Mouse (Mus musculus) limb, embryonic 10.5 days (tissue): ENCODE measurements around the gene Ank2. TPM values are rescaled to one million over a fixed set of nuclear protein-coding genes. Genes with fewer than 3 reads are reported as not detected.

ENCODE experiments used
- DNase-seq: peaks from one replicate; pipeline ENCODE4 v3.0.0-alpha.2; 2017; ENCODE audit warnings: low spot score
- H3K27ac ChIP-seq: fragments of 300-500 bp; sonication (generic); 2 replicates; pipeline ENCODE4 v1.5.1; 2016; ENCODE audit warnings: mild to moderate bottlenecking
- H3K27me3 ChIP-seq: fragments of 300-500 bp; sonication (generic); 2 replicates; pipeline ENCODE4 v1.6.1; 2016; ENCODE audit warnings: low read depth, mild to moderate bottlenecking; ENCODE audit not compliant: poor library complexity, severe bottlenecking
- H3K36me3 ChIP-seq: fragments of 300-500 bp; sonication (generic); 2 replicates; pipeline ENCODE4 v1.6.1; 2016; ENCODE audit warnings: mild to moderate bottlenecking, moderate library complexity
- H3K4me1 ChIP-seq: fragments of 300-500 bp; sonication (generic); 2 replicates; pipeline ENCODE4 v1.6.1; 2016
- H3K4me3 ChIP-seq: fragments of 300-500 bp; sonication (generic); 2 replicates; pipeline ENCODE4 v1.5.1; 2016; ENCODE audit warnings: mild to moderate bottlenecking, moderate library complexity
- H3K9me3 ChIP-seq: fragments of 300-500 bp; sonication (generic); replicated peaks from 2 replicates; pipeline ENCODE4 v1.6.1; 2016; ENCODE audit warnings: mild to moderate bottlenecking
- WGBS: fragments of 180-500 bp; shearing (Covaris S2); methylation state at CpG from one replicate; pipeline ENCODE4 v1.1.7; 2016; 5-methylcytosine and 5-hydroxymethylcytosine counted together
- polyA plus RNA-seq: library from polyadenylated mRNA; unstranded; fragments of >200 nt; fragmentation: Nextera tagmentation; extraction: Ambion mirVana; gene quantifications from 2 replicates; pipeline ENCODE4 v1.2.1, GENCODE M21; 2016

Ank2 gene
- 12.1 and 15.3 TPM in 2 replicates for polyA plus RNA-seq

- no peaks in the 10 kb centered on the region for H3K9me3 ChIP-seq
- H3K36me3 ChIP-seq = no peaks in the 10 kb centered on the region
- peak; percentile 63 for DNase-seq
- H3K4me1 ChIP-seq = peaks cover 14% of the 10 kb centered on the region
- peak within 1 kb of the TSS; percentile 65 for H3K4me3 ChIP-seq
- H3K27ac ChIP-seq = peak within 1 kb of the TSS; percentile 69
- H3K27me3 ChIP-seq = peaks cover 43% of the 10 kb centered on the region
- under 1% methylated on average over 58 of the region's 62 CpGs for WGBS
These were observed at the start of gene Ank2 for GRCm38 (mm10) chr3:127498742-127499400. Gene Ank2 (minus strand): TSS chr3:127499350.

- no peak overlapping the region for H3K27ac ChIP-seq
These were observed 48.7 kb upstream of the Ank2 start for GRCm38 (mm10) chr3:127547882-127548281.

DNA sequence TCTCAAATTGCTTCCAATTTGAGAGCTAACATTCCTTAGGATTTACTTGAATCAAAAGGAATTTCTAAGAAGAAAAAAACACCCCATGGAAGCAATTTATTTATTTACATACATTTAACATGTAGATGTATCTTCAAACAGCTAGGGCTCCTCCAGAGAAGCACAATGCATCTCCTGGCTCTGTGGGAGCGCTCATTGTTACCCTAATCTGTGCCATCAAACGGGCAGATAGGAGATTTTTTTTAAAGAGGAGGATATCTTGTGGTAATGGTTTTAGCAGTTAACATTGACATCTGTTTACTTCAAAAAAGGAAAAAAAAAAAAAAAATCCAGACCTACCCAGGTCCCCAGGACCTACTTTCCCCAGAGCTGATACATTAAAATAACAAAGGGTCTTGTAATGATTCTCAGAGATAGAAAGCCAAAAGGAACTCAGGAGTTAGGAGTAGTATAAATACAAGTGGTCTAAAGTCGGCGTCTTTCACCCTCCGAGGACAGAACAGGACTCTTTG, 45.5 kb upstream of the Ank2 start:
- 28% methylated on average over 5 of the region's 5 CpGs for WGBS
- DNase-seq = no peak
- no peak overlapping the region for H3K4me3 ChIP-seq
- H3K9me3 ChIP-seq = no peaks in the 10 kb centered on the region
- no peaks in the 10 kb centered on the region for H3K27me3 ChIP-seq
- no peak overlapping the region for H3K27ac ChIP-seq
- no peaks in the 10 kb centered on the region for H3K4me1 ChIP-seq
- peaks cover 67% of the 10 kb centered on the region for H3K36me3 ChIP-seq

More at GRCm38 (mm10) chr3:127547882-127548281, 48.7 kb upstream of the Ank2 start:
- Histone ChIP-seq H3K4me1 (no peaks in the 10 kb centered on the region), H3K36me3 (peaks cover 42% of the 10 kb centered on the region), H3K27me3 (no peaks in the 10 kb centered on the region), H3K9me3 (no peaks in the 10 kb centered on the region), H3K4me3 (no peak overlapping the region)
- peak; percentile 40 for DNase-seq
- 29% methylated on average over 5 of the region's 5 CpGs for WGBS

DNA sequence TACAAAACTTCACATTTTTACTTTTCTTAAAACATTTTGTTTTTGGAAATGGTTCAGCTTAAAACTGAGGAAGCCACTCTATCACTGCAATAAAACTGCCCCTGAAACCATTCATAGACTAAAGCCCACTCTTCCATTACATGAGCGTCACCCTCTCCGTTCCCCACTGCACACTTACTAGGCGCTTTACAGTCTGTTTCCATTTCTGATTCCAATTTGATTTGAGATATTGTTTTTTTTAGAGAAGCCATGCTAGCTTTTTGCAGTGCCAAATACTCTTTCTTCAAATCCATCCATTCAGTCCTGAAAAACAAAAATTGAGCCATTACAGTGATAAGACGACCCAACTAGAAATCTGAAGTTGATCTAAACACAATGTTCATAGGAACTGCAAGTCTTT, 44.8 kb upstream of the Ank2 start:
- H3K36me3 ChIP-seq = peaks cover 72% of the 10 kb centered on the region
- H3K27ac ChIP-seq = no peak overlapping the region
- H3K4me1 ChIP-seq = no peaks in the 10 kb centered on the region
- 83% methylated on average over 4 of the region's 4 CpGs for WGBS
- no peaks in the 10 kb centered on the region for H3K27me3 ChIP-seq
- no peak overlapping the region for H3K4me3 ChIP-seq
- DNase-seq = no peak
- H3K9me3 ChIP-seq = no peaks in the 10 kb centered on the region

DNA sequence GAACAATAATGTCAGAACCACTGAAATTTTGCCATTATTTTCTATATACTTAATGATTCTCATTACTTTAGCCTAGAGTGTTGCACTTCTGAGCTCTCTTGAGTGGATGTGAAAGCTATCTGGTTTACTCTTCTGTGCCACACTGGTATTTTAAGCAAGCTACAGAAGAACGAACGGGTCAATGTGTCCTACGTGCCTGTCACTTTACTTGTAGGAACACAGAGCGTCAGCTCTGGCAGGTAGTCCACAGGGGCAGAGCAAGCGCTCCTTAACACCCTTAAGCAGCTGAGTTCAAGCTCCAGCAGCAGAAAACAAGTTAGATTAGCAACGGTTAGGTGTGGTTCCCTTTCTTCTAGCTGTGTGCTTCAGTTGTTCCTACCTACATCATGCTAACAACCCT, 40.0 kb upstream of the Ank2 start:
- H3K36me3 ChIP-seq = peaks cover 62% of the 10 kb centered on the region

DNA sequence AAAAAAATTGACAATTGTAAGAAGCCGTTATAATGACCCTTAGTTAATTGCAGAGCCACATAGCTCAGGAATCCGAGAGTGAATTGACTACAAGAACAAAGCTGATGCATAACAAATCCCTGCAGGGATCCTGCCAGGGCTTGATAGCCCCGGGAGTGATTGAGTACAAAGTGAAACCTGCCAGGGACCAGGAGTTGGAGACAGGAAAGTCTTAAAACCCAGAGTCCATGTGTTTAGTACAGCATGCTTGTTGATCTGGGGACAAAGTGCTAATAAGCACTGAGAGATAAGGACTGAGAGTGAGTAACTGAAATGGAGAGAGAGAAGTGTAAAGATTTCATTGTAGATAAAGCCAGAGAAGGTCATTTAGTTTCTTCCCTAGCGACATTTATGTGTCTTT, 31.1 kb upstream of the Ank2 start:
- no peaks in the 10 kb centered on the region for H3K9me3 ChIP-seq
- no peaks in the 10 kb centered on the region for H3K36me3 ChIP-seq
- 11% methylated on average over 4 of the region's 4 CpGs for WGBS
- no peaks in the 10 kb centered on the region for H3K4me1 ChIP-seq
- no peak overlapping the region for H3K27ac ChIP-seq
- no peaks in the 10 kb centered on the region for H3K27me3 ChIP-seq
- H3K4me3 ChIP-seq = no peak overlapping the region
- DNase-seq = no peak

More for the DNA sequence above, 40.0 kb upstream of the Ank2 start:
- H3K27ac ChIP-seq = no peak overlapping the region
- DNase-seq = no peak
- no peaks in the 10 kb centered on the region for H3K27me3 ChIP-seq
- H3K4me1 ChIP-seq = no peaks in the 10 kb centered on the region
- H3K9me3 ChIP-seq = no peaks in the 10 kb centered on the region
- H3K4me3 ChIP-seq = no peak overlapping the region
- WGBS = 83% methylated on average over 6 of the region's 6 CpGs

DNA sequence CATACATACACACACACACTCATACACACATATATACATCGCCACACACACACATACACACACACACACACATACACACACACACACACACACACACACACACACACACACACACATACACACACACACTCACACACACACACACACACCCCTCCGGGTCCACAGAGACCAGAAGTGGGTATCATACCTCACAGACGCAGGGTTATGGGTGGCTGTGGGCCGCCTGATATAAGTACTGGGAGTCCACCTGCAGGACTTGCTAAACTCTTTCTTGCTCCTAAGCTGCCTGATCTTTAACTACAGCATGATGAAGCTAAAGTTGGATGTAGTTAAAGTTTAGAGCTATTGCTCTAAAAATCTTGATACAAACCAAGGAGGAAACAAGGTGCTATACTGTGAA, 30.7 kb upstream of the Ank2 start:
- Histone ChIP-seq H3K27ac (no peak overlapping the region), H3K9me3 (no peaks in the 10 kb centered on the region), H3K4me1 (no peaks in the 10 kb centered on the region), H3K27me3 (no peaks in the 10 kb centered on the region), H3K36me3 (no peaks in the 10 kb centered on the region), H3K4me3 (no peak overlapping the region)
- DNase-seq = no peak
- WGBS = 83% methylated on average over 4 of the region's 4 CpGs

- no peaks in the 10 kb centered on the region for H3K27me3 ChIP-seq
- 92% methylated on average over 3 of the region's 3 CpGs for WGBS
- no peak for DNase-seq
These were observed 30.1 kb upstream of the Ank2 start for GRCm38 (mm10) chr3:127529210-127529609.

GRCm38 (mm10) chr3:127527465-127528034, 28.4 kb upstream of the Ank2 start:
- Histone ChIP-seq H3K27ac (no peak overlapping the region), H3K27me3 (no peaks in the 10 kb centered on the region), H3K4me1 (no peaks in the 10 kb centered on the region), H3K4me3 (no peak overlapping the region), H3K9me3 (no peaks in the 10 kb centered on the region), H3K36me3 (no peaks in the 10 kb centered on the region)
- DNase-seq = no peak
- 72% methylated on average over 5 of the region's 5 CpGs for WGBS

More at GRCm38 (mm10) chr3:127529210-127529609, 30.1 kb upstream of the Ank2 start:
- Histone ChIP-seq H3K9me3 (no peaks in the 10 kb centered on the region), H3K27ac (no peak overlapping the region), H3K4me3 (no peak overlapping the region), H3K4me1 (no peaks in the 10 kb centered on the region), H3K36me3 (no peaks in the 10 kb centered on the region)

GRCm38 (mm10) chr3:127525188-127525819, 26.2 kb upstream of the Ank2 start:
- no peak overlapping the region for H3K4me3 ChIP-seq
- H3K27ac ChIP-seq = no peak overlapping the region
- DNase-seq = no peak
- no peaks in the 10 kb centered on the region for H3K36me3 ChIP-seq
- no peaks in the 10 kb centered on the region for H3K27me3 ChIP-seq
- 87% methylated on average over 8 of the region's 8 CpGs for WGBS
- H3K4me1 ChIP-seq = no peaks in the 10 kb centered on the region
- H3K9me3 ChIP-seq = no peaks in the 10 kb centered on the region

DNA sequence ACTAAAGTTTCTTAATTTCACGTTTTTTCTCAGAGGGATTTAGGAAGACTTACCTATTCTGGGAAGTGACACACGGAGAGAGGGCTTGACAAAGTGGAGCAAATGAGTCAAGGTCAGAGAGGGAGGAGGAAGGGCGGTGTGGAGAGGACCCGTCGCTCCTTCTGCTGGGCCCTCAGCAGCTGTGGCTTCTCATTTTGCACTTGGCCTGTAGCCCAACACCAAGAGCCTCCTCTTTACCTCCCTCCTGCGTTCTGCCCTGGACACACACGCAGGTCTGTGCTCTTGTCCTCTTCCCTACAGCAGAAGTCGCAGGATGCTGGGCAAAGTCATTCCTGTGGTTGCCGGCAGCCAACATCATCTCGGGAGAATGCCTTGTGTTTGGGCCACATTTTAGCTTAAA, 22.0 kb upstream of the Ank2 start:
- 81% methylated on average over 10 of the region's 10 CpGs for WGBS
- no peak overlapping the region for H3K27ac ChIP-seq

DNA sequence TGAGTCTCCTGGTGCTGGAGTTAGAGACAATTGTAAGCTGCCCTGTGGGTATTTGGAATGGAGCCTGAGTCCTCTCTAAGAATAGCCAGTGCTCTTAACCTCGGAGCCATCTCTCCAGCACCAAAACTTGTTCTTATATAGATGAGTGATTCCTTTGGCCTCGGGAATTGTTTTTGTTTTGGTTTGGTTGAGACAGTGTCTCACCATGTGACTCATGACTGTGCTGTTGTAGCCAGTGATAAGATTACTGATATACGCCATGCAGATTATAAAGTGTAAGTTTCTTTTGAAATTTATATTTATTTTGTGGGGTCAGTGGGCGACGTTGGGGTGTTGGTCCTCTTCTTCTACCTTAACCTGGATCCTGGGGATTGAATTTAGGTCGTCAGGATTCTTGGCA, 21.1 kb upstream of the Ank2 start:
- DNase-seq = no peak
- no peak overlapping the region for H3K27ac ChIP-seq

More for the DNA sequence above, 22.0 kb upstream of the Ank2 start:
- Histone ChIP-seq H3K4me3 (no peak overlapping the region), H3K9me3 (no peaks in the 10 kb centered on the region), H3K36me3 (no peaks in the 10 kb centered on the region), H3K27me3 (no peaks in the 10 kb centered on the region), H3K4me1 (no peaks in the 10 kb centered on the region)
- DNase-seq = no peak

DNA sequence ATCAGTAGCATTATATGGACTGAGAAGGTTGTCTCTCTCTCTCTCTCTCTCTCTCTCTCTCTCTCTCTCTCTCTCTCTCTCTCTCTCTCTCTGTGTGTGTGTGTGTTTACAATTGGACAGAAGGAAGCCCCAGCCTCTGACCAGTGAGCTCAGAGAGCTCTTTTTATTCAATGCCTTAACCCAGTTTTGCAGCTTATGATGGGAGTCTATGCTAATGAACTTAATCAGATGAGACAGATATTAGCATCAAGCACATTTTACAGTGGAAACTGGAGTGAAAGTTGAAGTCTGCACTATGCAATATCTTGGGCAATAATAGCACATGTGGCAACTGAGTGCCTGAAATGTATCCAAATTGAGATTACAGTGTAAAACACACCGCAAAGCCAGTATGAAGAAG, 16.1 kb upstream of the Ank2 start:
- no peaks in the 10 kb centered on the region for H3K27me3 ChIP-seq
- no peaks in the 10 kb centered on the region for H3K36me3 ChIP-seq
- H3K9me3 ChIP-seq = no peaks in the 10 kb centered on the region
- WGBS = 97% methylated on average over 1 of the region's 1 CpGs
- no peaks in the 10 kb centered on the region for H3K4me1 ChIP-seq
- DNase-seq = no peak
- H3K4me3 ChIP-seq = no peak overlapping the region
- H3K27ac ChIP-seq = no peak overlapping the region

More for the DNA sequence above, 21.1 kb upstream of the Ank2 start:
- 88% methylated on average over 6 of the region's 6 CpGs for WGBS
- Histone ChIP-seq H3K4me3 (no peak overlapping the region), H3K27me3 (no peaks in the 10 kb centered on the region), H3K36me3 (no peaks in the 10 kb centered on the region), H3K4me1 (no peaks in the 10 kb centered on the region), H3K9me3 (no peaks in the 10 kb centered on the region)
